Mouse (Mus musculus) urinary bladder, postnatal 10 days (tissue): Measurements from ENCODE around the gene Gck.
"Not testable (repeated sequence)": the region's sequence is repeated elsewhere in the genome, so short reads cannot be mapped to it uniquely, and the experiment has no call there.

Source experiments
- DNase-seq: peaks from one replicate; pipeline ENCODE4 v3.0.0; 2022; ENCODE audit warnings: low spot score

Gene Gck

DNA sequence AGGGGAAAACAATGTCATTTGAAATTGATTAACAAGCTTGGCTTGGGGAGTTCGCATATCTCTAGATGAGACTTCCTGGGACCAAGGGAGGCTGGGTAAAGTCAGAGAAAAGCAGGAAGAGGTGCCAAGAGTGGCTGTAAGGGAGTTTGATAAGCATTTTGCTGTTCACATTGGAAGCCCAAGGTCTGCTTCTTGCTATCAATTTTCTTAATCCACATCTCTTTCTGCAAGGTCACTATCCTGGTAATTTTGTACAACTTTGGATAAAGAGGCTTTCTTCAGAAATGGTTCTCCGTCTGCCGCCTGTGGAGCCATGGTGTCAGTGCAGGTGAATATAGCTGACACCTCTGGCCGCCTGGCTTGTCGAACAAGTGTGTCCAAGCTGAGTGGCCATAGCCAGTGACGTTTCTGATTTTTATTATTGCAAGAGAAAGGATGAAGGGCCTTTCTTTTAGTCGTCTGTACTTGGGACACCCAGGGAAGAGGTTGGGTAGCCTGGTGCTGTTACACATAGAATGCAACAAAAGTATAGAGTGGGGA lies 5.2 kb upstream of the Gck start:
- DNase-seq: no peak

DNA sequence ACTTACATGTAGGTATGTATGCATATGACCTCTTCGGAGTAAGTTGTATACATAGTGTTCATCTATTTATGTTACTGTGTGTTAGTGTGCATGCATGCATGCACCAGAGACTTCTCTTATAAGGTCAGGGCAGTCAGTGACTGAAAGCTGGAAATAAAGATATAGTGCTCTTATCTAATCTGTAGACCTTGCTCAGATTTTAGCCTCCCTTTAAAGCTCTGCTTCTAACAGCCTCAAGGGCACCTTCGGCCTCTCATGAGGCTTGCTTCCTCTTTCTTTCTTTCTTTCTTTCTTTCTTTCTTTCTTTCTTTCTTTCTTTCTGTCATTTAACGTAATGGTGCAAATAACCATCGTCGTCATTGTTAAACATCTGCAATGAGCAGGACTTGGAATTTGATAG lies 4.6 kb upstream of the Gck start:
- DNase-seq: no peak

DNA sequence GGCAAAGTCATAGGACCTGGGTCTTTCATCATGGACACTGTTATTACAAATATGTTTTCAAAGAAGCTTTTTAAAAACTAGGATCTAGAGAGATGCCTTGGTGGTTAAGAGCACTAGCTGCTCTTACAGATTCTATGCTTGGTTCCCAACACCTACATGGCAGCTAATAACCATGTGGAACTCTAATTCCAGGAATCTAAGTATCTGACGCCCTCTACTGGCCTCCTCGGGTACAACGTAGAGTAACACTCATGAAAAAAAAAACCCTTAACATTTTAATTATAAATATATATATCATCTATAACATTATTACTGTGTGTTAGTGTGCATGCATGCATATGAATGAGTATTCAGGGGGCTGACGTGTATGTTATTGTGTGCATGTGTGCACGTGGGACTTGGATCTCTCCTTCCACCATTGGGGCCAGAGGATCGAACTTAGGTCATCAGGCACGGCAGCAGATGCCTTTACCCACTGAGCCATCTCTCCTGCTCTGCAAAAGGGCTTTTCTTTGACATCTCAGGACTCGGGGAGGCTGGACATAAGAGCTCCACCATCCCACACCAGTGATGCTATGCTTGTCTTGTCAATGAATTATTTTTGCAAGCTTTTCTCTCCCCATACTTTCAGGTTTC lies 3.4 kb upstream of the Gck start:
- no peak for DNase-seq

DNA sequence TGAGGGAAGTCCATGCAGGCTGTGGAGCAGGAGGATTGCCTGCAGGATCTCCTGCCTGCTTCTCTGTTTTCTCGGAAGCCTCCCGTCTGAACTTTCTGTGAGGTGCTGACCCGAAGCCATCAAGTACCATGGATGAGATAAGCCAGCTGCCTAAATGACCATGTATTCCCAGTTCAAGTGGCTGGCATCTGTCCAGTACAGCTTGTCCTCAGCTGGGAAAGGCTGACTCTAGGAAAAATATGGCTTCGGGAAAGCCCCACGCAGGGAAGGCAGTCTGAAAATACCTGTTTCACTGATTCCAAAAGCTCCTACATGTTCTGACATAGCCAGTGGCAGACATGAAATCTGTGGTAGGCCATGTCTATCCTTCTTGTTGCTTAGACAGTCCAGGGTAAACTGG lies 2.6 kb upstream of the Gck start:
- no peak for DNase-seq

GRCm38 (mm10) chr11:5948546-5949250 lies 1.2 kb downstream of the Gck start:
- no peak for DNase-seq

GRCm38 (mm10) chr11:5947796-5948195 lies 2.1 kb downstream of the Gck start:
- DNase-seq: no peak

DNA sequence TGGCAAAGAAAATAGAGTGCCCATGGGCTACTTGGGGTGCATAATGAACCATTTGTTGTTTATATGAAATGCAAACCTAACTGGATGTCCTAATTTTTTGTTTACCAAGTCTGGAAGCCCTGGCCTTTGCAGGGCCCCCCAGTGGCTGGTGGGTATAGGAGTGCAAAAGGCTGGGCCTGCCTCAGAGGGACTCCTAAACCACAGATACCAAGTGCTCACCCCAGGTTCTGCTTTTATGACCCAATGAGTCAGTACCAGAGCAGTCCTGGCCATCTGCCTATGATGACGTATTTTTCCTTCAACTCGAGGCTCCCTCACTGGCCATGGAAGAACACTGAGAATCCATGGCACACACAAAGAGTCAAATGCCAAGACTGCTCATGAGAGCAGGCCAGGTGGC lies 4.8 kb downstream of the Gck start:
- no peak for DNase-seq

GRCm38 (mm10) chr11:5942966-5943365 lies 6.9 kb downstream of the Gck start:
- DNase-seq: no peak

- not testable (repeated sequence) for DNase-seq
Observed at GRCm38 (mm10) chr11:5934531-5934930, 15.3 kb downstream of the Gck start.

- DNase-seq: not testable (repeated sequence)
Observed at GRCm38 (mm10) chr11:5931947-5932346, 17.9 kb downstream of the Gck start.

DNA sequence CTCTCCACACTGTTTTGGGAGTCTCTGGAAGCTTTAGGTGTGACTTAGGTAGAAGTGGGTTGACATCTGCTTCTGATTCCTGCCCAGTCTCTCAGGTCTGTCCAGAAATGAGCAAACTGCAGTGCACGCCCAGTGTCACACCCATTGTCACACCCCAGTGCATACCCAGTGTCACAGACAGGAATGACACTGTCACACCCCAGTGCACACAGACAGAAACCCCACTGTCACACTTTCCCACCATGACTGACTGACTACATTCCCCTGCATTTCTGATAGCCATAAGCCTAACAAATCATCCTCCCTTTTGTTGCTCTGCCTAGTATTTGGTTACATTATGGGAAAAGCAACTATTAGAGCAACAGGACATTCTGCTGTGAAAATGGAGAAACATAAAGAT lies 19.3 kb downstream of the Gck start:
- no peak for DNase-seq

DNA sequence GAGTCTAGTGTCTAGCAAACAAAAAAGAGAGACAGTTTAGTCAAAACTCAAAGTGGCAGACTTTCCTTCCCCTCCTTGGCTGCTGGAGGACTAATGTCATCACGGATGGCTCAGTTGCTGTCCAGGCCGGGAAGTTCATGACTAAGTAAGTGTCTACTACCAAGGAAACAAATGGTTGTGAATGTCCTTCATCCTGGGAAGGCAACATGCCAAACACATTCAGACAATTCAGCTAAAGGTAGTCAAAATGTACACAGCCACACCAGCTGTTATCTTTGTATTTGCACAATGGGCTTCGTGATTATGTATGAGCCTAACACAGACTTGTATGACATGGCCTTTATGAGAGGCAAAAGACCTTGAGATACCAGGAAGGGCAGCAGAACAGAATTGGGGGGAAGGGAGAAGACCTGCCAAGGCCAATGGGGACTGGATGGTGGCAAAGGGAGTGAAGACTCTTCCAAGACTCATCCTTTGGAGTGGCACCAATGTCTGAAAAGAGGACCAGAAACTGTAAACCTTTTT lies 23.1 kb downstream of the Gck start:
- DNase-seq: no peak

DNA sequence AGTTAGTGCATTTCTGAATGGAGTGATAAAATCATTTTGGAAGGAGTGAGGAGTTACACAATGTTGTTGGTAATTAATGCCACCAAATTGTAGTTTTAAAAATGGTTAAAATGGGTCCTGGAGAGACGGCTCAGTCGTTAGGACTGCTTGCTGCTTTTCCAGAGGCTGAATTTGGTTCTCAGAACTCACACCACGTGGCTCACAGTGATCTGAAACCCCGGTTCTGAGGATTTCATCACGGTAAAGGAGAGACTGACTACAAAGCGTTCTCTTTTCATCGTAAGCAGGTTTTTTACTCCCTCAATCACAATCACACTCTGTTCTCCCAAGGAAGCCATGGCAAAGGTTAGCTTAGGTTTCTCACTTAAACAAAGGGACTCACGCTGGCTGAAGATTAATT lies 25.2 kb downstream of the Gck start:
- no peak for DNase-seq

GRCm38 (mm10) chr11:5920323-5920960 lies 29.4 kb downstream of the Gck start:
- DNase-seq: no peak

DNA sequence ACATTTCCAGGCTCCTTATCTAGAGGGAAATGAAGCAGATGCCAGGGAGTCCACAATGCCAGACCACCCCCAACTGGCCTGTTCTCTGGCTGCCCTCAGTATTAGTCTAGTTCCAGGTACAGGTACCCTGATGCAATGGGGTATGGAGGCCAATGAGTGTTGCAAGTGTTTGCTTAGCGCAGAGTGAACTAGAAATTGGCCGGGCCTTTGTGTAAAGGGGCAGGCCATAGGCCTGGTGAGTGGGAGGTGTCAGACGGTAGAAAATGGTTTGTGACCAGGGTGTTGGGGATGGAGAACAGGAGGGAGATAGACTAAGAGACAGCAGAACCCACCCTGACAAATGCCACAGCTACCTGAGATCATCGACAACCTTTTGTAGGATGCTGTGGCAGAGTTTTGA lies 30.3 kb downstream of the Gck start:
- no peak for DNase-seq

DNA sequence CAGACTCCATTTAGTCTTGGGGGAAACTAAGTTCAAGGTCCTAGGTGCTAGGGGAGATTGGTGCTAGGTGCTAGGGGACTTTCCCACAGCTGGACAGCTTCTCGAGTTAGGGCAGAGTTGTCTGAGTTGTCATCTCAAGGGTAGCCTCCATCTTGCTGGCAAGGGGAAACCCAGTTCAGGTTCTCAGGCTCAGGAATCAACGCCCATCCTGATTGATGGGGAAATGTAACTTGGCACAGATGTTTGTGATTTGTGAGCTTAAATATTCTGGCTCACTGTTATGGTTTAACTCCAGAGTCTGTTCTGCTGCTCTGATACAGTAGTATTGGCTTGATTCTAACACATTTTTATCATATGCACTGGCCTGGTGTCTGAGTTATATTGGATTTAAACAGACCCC lies 31.8 kb downstream of the Gck start:
- DNase-seq: no peak

- DNase-seq: no peak
Observed at GRCm38 (mm10) chr11:5916178-5916548, 33.7 kb downstream of the Gck start.

DNA sequence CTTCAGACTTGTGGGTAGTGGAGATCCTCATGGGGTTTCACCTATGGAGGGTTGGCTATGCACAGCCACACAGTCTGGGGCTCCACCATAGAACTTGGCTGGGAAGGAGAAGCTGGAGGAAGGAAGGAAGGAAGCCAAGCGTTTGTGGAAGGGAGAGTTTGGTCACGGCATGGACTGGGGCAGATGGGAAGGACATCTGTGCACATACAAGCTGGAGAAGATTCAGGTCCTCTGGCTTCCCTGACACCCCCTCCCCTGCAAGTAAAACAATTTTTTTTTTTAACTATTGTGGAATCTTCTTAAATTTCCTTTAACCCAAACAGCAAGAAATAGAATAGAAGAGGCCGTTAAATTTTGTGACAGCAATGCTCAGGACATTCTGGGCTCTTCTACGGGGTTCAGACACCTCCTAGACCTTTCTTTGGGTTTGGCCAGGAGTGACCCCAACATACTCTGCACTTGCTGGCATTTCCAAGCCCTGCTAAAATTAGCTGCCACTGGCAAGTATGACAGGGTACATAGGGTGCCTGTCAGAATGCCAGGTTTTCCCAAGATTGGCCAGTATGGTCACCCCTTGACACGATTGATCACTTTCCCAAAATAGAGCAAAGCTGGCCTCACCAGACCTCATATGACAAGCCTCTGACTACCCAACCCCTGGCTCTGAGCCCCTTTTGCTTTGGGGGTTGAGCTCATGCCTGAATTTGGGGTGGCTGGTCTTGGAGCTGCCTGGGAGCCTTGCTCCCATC lies 34.3 kb downstream of the Gck start:
- no peak for DNase-seq

DNA sequence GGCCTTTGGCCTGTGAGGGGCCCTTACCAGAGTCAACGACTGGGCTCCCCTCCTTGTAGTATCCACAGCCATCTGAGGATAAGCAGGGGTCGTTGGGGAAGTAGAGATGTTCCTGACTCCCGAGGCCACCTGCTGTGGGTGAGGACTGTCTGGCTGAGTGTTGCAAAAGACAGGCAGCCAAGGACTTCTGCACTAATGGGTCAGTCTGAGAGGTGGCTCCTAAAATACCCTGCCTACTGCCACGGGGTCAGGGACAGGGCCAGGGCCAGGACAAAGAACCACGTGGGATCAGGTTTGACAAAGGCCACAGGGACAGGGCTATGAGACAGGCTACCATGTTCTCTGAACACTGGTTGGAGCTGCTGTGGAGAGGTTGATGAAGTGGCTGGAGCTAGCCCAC lies 34.9 kb downstream of the Gck start:
- no peak for DNase-seq

DNA sequence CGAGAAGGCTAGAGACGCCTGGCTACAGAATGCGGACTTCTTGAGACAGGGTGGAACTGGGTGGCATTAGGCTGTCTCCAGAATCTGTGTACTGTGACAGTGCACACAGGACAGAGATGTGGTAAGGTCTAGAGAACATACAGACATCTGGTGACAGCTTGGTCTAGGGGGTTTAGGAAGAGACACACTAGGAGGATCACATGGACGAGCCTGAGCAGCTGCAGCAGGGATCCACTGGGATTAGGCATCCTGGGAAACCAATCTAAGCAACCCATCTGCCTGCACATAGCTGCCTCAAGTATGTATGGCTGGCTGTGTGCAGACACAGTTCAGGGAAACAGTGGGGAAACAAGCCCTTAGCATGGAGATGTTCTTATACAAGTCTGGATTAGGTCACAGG lies 35.9 kb downstream of the Gck start:
- DNase-seq: no peak

DNA sequence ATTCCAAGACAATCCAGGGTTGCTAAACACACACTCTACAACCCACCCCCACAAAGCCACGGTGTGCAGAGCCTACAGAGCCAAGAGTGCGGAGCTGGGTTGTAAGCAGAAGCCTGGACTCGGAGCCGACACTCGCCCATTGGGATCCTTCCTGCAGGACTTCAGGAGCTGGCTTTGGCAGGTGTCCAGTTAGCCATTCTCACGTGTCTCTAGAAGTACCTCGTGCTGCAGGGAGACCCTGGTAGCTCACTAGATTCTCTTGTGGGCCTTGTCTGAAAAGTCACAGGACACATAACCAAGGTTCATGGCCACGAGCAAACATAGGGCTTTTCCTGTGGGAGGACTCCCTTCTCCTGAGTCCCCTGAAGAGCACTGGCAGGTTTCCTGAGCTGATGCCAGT lies 36.6 kb downstream of the Gck start:
- no peak for DNase-seq

- no peak for DNase-seq
Observed at GRCm38 (mm10) chr11:5912635-5913034, 37.2 kb downstream of the Gck start.
